9 mouse cellular contexts compared by ENCODE assay signal in genomic region chr11:54144886-54145285, GRCm38 (mm10). TPM values are rescaled to one million over a fixed set of nuclear protein-coding genes. Genes with fewer than 3 reads are reported as not detected.
DNase-seq lines count a peak whose midpoint lies in the region; TF ChIP-seq lines count a peak whose summit lies in the region.
"Had no signal": no experiment of that assay in that cellular context is flagged by ENCODE, and none has a peak within 500 bp of the region (broad histone marks: within the 10 kb centered on the region; RNA-seq: fewer than 3 reads in every experiment).

No protein-coding gene starts in this region.

- no peak overlapping the region for H3K27ac ChIP-seq in cortical plate, adult 2 months (ENCODE audit: insufficient read depth, low read length)
- H3K27ac ChIP-seq: embryonic facial prominence, embryonic 13.5 days had no signal

- TF ChIP-seq POLR2A in cortical plate, adult 2 months (IDR thresholded peaks at IDR 0.05; ENCODE audit: extremely low read depth, insufficient read depth, low read length), result no peak

- TF ChIP-seq CTCF in cortical plate, adult 2 months (IDR thresholded peaks at IDR 0.05; ENCODE audit: extremely low read depth, insufficient read depth, low read length), result peak; percentile 93

- no peak overlapping the region for H3K4me3 ChIP-seq in cortical plate, adult 2 months (ENCODE audit: insufficient read depth, low read length)
- H3K4me3 ChIP-seq: embryonic facial prominence, embryonic 13.5 days had no signal

- DNase-seq in left cerebral cortex, adult 11 months (ENCODE audit: low spot score), result peak; percentile 16
- DNase-seq in left cerebral cortex, adult 8-10 months (ENCODE audit: low spot score in 2 of 2), result no peak
- peak; percentile 75 for DNase-seq in ZHBTc4 (ENCODE audit: low read depth, low spot score)
- DNase-seq in heart, postnatal 10 days, result peak; percentile 77 to 84
- DNase-seq in left cerebral cortex, postnatal 10 days (ENCODE audit: extremely low spot score in 1 of 2, low spot score in 2 of 2), result peak; percentile 42 to 82
- peak; percentile 54 to 72 for DNase-seq in natural killer cell, adult 2 months (ENCODE audit: low spot score in 2 of 2)
- DNase-seq in thymus, adult 18-20 months, result peak; percentile 24 to 39

- intact Hi-C loops in heart, postnatal 10 days (cut with DNase I), result loop anchor here (1.0 to 5.0 kb wide), 2 partner anchors 62 to 111 kb away; no protein-coding TSS in a partner anchor
- intact Hi-C loops in left cerebral cortex, postnatal 10 days (cut with DNase I), result loop anchor here (5.0 kb wide), 1 partner anchor 112 kb away; no protein-coding TSS in a partner anchor

- no peaks in the 10 kb centered on the region for H3K4me1 ChIP-seq in cortical plate, adult 2 months (ENCODE audit: control insufficient read depth, insufficient read depth, low read length)

RNA-seq across cellular contexts. Expression of gene P4ha2, which starts 45.0 kb away (rescaled TPM):
- 10 to 100 TPM; 18.1 to 22.4 (median 20.0) TPM for total RNA-seq in left cerebral cortex, adult 8-10 months (2022)
- polyA plus RNA-seq in cortical plate, adult 2 months (2012; rRNA removed), result 16.2 and 17.2 TPM in 2 replicates
- 10 to 100 TPM; 36.8 to 37.0 TPM for total RNA-seq in heart, postnatal 10 days (2021)
- 10 to 100 TPM; 15.8 to 17.0 TPM for total RNA-seq in left cerebral cortex, postnatal 10 days (2021)

Comparison
In these comparisons a context has a peak if more than half of its experiments do, and no peak if none do; other contexts are left out.
1. DNase-seq: peak in left cerebral cortex, adult 11 months (single experiment), ZHBTc4 (single experiment), heart, postnatal 10 days (2 of 2), left cerebral cortex, postnatal 10 days (2 of 2), natural killer cell, adult 2 months (2 of 2) and thymus, adult 18-20 months (2 of 2); none in left cerebral cortex, adult 8-10 months (0 of 2).